Mouse (Mus musculus): ENCODE data around the gene Ppm1m. TPM values are rescaled to one million over a fixed set of nuclear protein-coding genes. Genes with fewer than 3 reads are reported as not detected.

Ppm1m gene
- total and polyA plus RNA-seq, 2 experiments, result 13.7 to 22.7 TPM

DNA sequence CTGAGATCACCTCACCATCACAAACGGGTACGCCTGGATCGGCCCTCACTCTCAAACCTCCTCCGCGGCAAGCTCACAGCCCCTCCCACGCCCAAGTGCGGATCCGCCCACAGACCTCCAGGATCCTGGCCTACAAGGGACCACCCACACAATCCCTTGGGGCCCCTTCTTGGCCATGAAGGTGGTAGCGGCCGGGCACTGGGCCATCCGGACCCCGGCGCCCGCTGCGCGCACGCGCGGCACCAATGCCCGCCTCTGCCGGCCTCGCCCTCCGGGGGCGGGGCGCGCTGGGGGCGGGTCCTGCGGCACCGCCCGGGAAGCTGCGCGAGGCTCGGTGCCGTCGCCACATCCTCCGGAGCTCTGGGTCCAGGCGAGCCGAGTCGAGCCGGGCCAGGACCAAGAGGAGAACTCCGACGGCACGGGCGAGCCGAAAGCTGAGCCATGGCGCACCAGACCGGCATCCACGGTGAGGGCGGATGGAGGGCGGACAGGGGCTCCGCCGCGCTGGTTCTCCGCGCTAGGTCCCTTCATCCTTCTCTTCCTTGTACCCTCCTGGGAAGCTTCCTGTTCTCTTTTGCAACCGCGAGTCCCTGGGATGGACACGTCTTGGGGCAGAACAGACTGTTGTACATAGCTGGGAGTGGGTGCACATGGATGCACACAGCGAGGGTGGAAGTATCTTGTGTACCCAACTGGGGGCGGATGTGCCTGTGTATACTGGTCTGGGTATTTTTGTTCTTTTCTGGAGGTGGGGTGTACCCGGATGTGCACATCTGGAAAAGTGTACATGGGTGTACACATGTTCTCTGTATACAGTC, 3.5 kb upstream of the Ppm1m start, which contains the start of gene Twf2:
Gene Twf2, plus strand, starts transcription at position 290 of the 818 bp plus-strand sequence.
- no peaks in the 10 kb centered on the region for H3K27me3 ChIP-seq (ENCODE audit: control insufficient read depth, insufficient read depth, low read length)
- WGBS, result 2% methylated on average over 61 of the region's 61 CpGs
- no peaks in the 10 kb centered on the region for H3K36me3 ChIP-seq (ENCODE audit: control insufficient read depth, insufficient read depth, low read length)
- peaks cover 7% of the 10 kb centered on the region for H3K4me1 ChIP-seq (ENCODE audit: control insufficient read depth, insufficient read depth, low read length)
- no peaks in the 10 kb centered on the region for H3K79me2 ChIP-seq (ENCODE audit: control insufficient read depth, insufficient read depth, low read length)
- peak within 1 kb of the TSS; percentile 87 for H3K9ac ChIP-seq (ENCODE audit: low read depth, low read length)
- TF ChIP-seq CTCF (IDR thresholded peaks at IDR 0.05; ENCODE audit: low read depth, low read length), result no peak
- TF ChIP-seq POLR2A (IDR thresholded peaks at IDR 0.05; ENCODE audit: extremely low read depth, insufficient read depth, low read length), result peak; percentile 35; the same call in 1 of the 2 replicates
- H3K27ac ChIP-seq (replicated peaks; ENCODE audit: insufficient read depth, low read depth, low read length), result peak within 1 kb of the TSS; percentile 60
- DNase-seq (ENCODE audit: extremely low read depth, low read depth, low spot score), result peak; percentile 56
- H3K4me3 ChIP-seq (ENCODE audit: insufficient read depth, low read depth, low read length), result peak within 1 kb of the TSS; percentile 83

DNA sequence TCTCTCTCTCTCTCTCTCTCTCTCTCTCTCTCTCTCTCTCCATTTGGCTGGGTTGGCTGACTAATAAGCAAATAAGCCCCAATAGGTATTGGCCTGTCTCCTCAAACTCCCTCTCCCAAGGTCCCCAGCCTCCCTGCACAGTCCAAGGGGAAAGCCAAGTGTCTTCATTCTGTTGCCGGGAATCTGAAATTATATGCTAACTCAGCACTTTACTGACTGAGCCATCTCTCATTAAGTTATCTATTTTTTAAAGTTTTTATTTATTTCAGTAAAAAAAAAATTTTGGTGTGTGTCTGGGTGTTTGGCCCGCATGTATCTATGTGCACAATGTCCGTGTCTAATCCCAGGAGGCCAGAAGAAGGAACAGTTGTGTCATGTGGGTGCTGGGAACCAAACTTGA, 2.3 kb upstream of the Ppm1m start:
- no peaks in the 10 kb centered on the region for H3K79me2 ChIP-seq (ENCODE audit: control insufficient read depth, insufficient read depth, low read length)
- H3K27me3 ChIP-seq (ENCODE audit: control insufficient read depth, insufficient read depth, low read length), result no peaks in the 10 kb centered on the region
- no peak for TF ChIP-seq POLR2A (IDR thresholded peaks at IDR 0.05; ENCODE audit: extremely low read depth, insufficient read depth, low read length)
- TF ChIP-seq CTCF (IDR thresholded peaks at IDR 0.05; ENCODE audit: low read depth, low read length), result no peak
- no peak for DNase-seq (ENCODE audit: extremely low read depth, low read depth, low spot score)
- peaks cover 7% of the 10 kb centered on the region for H3K4me1 ChIP-seq (ENCODE audit: control insufficient read depth, insufficient read depth, low read length)
- WGBS, result 75% methylated on average over 3 of the region's 3 CpGs
- H3K36me3 ChIP-seq (ENCODE audit: control insufficient read depth, insufficient read depth, low read length), result no peaks in the 10 kb centered on the region
- no peak overlapping the region for H3K9ac ChIP-seq (ENCODE audit: low read depth, low read length)
- H3K27ac ChIP-seq (replicated peaks; ENCODE audit: insufficient read depth, low read depth, low read length), result no peak overlapping the region
- H3K4me3 ChIP-seq (ENCODE audit: insufficient read depth, low read depth, low read length), result no peak overlapping the region

DNA sequence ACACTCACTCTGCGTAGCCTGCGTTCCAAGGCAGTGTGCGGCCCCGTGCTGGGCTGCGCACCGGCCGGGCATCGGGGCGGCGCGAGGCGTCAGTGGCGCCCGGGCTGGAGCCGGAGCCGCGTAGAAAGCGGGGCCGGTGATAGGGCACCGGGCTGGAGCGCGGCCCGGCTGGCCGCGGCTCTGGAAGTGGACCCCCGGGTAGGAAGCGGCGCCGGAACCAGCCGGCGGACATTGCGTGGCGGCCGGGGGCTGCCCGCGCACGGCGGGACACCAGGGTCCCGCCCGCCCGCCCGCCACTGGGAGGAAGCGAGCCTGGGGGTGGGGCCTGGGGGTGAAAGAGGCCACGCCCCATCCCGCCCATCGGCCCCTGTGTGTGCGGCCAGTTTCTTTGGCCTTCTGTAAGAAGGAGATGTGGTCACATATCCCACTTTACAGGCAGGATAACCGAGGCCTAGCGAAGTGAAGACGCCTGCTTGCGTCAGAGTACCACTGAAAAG, 536 bp downstream of the Ppm1m start:
- Histone ChIP-seq H3K36me3 (ENCODE audit: control insufficient read depth, insufficient read depth, low read length) (no peaks in the 10 kb centered on the region), H3K9ac (ENCODE audit: low read depth, low read length) (peak overlapping the region; percentile 83), H3K27ac (replicated peaks; ENCODE audit: insufficient read depth, low read depth, low read length) (0 out of 2 replicates have a peak overlapping the region, but pooled peaks have one; percentile 5), H3K4me3 (ENCODE audit: insufficient read depth, low read depth, low read length) (peak overlapping the region; percentile 72), H3K4me1 (ENCODE audit: control insufficient read depth, insufficient read depth, low read length) (peaks cover 11% of the 10 kb centered on the region), H3K27me3 (ENCODE audit: control insufficient read depth, insufficient read depth, low read length) (no peaks in the 10 kb centered on the region), H3K79me2 (ENCODE audit: control insufficient read depth, insufficient read depth, low read length) (no peaks in the 10 kb centered on the region)
- TF ChIP-seq POLR2A (IDR thresholded peaks at IDR 0.05; ENCODE audit: extremely low read depth, insufficient read depth, low read length) (0 out of 2 replicates have a peak, but pooled peaks have one; percentile 31), CTCF (IDR thresholded peaks at IDR 0.05; ENCODE audit: low read depth, low read length) (no peak)
- WGBS, result 2% methylated on average over 36 of the region's 51 CpGs
- DNase-seq (ENCODE audit: extremely low read depth, low read depth, low spot score), result peak; percentile 54

DNA sequence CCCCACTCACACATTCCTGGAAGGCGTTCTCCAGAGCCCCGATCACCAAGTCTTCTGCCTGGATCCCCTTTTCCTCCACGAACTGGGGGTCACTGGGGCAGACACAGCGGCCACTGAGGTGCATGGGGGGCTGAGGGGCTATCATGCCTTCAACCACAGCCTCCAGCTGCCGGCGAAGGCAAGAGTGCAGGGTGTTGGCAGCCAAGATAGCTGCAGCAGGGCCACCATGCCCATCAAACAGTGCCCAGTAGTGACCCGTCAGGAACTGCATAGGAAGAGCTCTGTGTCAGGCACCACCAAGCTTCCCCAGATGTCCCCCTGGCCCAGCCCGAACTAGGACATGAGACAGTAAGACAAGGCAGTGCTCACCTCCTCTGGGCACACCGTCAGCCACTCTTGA, 1.8 kb downstream of the Ppm1m start:
- Histone ChIP-seq H3K9ac (ENCODE audit: low read depth, low read length) (no peak overlapping the region), H3K79me2 (ENCODE audit: control insufficient read depth, insufficient read depth, low read length) (no peaks in the 10 kb centered on the region), H3K4me3 (ENCODE audit: insufficient read depth, low read depth, low read length) (no peak overlapping the region), H3K4me1 (ENCODE audit: control insufficient read depth, insufficient read depth, low read length) (peaks cover 20% of the 10 kb centered on the region), H3K36me3 (ENCODE audit: control insufficient read depth, insufficient read depth, low read length) (no peaks in the 10 kb centered on the region), H3K27ac (replicated peaks; ENCODE audit: insufficient read depth, low read depth, low read length) (no peak overlapping the region), H3K27me3 (ENCODE audit: control insufficient read depth, insufficient read depth, low read length) (no peaks in the 10 kb centered on the region)
- 98% methylated on average over 9 of the region's 9 CpGs for WGBS
- TF ChIP-seq CTCF (IDR thresholded peaks at IDR 0.05; ENCODE audit: low read depth, low read length) (no peak), POLR2A (IDR thresholded peaks at IDR 0.05; ENCODE audit: extremely low read depth, insufficient read depth, low read length) (no peak)
- DNase-seq (ENCODE audit: extremely low read depth, low read depth, low spot score), result no peak

DNA sequence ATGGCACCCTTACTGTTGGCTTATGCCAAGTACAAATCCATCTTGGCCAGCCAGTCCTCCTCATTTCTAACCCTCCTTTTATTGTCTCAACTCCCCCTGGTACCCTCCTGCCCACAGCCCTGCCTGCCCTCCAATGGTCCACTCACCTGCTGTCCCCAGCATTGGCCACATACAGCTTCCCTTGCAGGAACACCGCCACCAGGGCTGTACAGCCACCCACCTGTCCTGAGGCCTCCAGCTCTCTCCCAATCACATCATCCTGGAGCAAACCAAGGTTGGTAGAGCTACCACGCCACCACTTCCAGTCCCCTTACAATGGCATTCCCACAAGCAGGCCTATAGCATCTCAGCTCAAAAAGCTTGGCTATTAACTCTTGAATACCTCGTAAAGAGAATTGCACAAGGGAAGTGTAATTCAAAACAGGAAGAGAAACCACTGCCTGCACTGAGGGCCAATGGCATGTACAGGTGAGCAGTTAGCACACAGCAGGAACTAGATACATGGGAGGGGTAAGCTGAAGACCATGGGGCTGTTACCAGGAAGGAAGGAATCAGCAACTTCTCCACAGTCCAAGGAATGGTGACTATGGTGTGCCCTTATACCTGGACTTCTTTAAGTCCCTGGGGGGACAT, 2.3 kb downstream of the Ppm1m start:
- H3K4me1 ChIP-seq (ENCODE audit: control insufficient read depth, insufficient read depth, low read length), result peaks cover 19% of the 10 kb centered on the region
- H3K79me2 ChIP-seq (ENCODE audit: control insufficient read depth, insufficient read depth, low read length), result no peaks in the 10 kb centered on the region
- H3K9ac ChIP-seq (ENCODE audit: low read depth, low read length), result no peak overlapping the region
- no peaks in the 10 kb centered on the region for H3K27me3 ChIP-seq (ENCODE audit: control insufficient read depth, insufficient read depth, low read length)
- no peaks in the 10 kb centered on the region for H3K36me3 ChIP-seq (ENCODE audit: control insufficient read depth, insufficient read depth, low read length)
- H3K4me3 ChIP-seq (ENCODE audit: insufficient read depth, low read depth, low read length), result no peak overlapping the region
- 98% methylated on average over 3 of the region's 3 CpGs for WGBS
- TF ChIP-seq POLR2A (IDR thresholded peaks at IDR 0.05; ENCODE audit: extremely low read depth, insufficient read depth, low read length) (no peak), CTCF (IDR thresholded peaks at IDR 0.05; ENCODE audit: low read depth, low read length) (no peak)
- H3K27ac ChIP-seq (replicated peaks; ENCODE audit: insufficient read depth, low read depth, low read length), result no peak overlapping the region
- DNase-seq (ENCODE audit: extremely low read depth, low read depth, low spot score), result no peak

All from liver, adult 2 months (tissue).